Mouse (Mus musculus): ENCODE measurements around the gene Slc8a1. TPM values are rescaled to one million over a fixed set of nuclear protein-coding genes. Genes with fewer than 3 reads are reported as not detected.

The Slc8a1 gene
- polyA plus RNA-seq, 3 experiments from 2014 or later = 0.04 TPM; not detected in 2

DNA sequence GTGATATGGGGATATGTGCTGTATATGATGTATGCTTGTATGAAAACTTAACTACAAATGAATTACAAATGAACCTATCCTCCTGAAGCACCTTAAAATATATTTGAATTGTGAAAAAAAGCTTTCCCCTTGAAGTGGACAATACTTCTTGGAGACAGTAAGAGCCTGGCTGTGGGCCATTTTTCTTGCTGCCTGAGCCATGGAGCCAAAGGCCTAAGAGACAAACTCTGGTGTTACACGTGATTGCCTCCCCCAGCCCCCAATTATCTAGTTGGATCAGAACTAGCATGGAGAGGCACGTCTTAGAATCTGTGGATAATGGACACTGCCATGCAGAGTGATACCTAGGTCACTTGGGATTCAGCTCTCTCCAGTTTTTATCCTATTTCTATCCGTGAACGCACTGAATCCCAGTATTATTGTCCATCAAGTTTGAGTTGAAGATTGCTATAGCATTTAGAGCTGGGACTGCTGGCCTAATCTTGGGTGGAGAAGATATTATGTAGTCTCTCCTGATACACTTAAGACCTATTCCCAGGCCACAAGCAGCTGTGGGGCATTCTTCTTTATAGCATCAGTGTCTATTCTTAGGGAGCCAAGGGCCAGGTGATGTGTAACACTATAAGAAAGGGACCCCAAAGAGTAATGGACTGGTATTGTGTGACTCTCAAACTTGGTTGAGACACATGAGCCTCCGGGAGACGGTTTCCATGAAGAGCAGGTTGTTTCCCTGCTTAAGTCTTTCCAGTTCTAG lies 321.6 kb downstream of the Slc8a1 start:
- ATAC-seq = no peak

DNA sequence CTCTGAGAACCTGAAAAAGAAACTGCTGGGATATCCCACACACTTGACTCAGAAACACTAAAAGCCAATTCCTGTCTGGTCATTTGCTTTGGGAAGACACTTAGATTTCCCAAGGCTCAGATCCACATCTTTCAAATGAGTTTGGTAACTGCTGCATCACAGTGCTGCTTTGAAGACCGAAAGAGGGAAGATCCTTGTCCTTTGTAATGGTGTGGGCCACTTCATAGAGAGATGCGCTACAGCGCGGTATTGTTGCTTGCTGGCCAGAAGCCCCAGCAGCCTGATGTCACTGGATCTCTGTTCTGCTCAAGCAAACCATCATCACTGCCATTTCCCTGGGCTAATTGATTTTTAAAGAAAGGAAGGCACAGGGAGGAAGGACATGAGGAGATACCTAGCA lies 325.4 kb downstream of the Slc8a1 start:
- ATAC-seq = no peak

DNA sequence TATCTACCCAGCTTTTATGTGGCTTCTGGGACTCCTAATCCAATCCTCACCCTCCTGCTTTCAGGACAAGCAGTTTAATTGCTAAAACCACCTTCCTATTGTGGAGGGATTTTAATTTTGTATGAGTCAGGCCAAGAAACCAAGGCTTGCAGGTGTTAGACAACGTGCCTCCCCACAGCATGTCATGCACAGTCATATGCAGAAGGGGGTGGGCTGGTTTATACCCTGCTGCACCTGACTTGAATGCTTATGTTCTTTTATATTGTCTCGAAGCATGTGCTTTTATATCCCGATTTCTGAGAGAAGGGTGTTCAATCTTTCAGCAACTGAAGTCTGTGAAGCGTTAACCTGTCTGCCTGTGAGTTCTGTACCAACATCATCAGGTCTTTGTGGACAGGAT lies 334.0 kb downstream of the Slc8a1 start:
- no peak for ATAC-seq

DNA sequence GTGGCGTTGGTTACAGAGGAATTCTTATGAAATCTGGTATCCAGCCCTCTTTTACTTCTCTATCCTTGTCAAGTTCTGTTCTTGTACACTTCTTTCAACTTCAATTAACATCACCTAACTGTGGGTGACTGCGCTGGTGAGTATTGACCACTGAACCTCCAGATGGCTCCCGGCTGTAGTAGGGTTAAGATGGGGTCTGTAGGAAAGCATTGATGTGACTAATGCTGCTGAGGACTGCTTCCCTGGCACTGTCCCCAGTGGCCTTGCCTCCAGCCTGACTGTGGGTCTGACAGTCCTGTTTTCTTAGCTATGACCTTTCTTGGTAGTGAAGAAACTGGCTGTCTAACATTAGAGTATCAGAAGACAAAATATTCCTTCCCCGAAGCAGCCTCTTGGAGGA lies 335.1 kb downstream of the Slc8a1 start:
- no peak for ATAC-seq

DNA sequence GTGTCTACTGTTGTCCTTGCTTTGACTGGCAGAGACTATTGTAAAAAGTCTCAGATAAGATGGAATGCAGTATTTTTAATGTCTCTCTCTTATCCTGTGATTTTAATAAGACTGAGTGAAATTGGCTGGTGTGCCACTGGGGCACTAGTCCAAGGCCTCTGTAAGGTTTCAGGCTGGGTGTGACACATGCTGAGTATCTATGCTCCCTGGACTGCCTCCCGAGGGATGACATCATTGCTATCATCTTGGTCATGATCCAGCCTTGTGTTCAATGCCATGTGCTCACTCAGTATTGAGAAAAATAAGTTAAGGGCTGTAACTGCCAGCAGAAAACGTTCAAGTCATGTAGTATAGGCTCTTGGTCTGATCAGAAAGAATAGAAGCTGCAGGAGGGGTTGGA lies 335.5 kb downstream of the Slc8a1 start:
- no peak for ATAC-seq

DNA sequence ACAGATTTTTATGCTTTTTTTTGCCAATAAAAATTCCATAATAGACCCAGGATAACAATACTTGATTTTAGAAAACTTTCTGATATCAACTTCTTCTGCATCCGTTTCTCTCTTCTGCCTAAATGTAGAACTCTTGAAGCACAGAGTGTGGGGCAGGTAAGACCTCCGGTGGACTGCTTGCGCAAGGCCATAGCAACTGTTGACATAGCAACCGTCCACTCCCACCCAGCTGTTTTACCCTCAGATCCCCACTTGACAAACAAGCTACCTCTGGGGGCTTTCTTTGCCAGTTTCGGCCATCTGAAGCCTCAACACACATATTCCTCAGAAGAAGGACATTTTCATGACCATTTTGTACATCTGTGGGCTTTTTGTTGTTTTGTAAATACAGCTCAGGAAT lies 337.8 kb downstream of the Slc8a1 start:
- ATAC-seq = no peak

DNA sequence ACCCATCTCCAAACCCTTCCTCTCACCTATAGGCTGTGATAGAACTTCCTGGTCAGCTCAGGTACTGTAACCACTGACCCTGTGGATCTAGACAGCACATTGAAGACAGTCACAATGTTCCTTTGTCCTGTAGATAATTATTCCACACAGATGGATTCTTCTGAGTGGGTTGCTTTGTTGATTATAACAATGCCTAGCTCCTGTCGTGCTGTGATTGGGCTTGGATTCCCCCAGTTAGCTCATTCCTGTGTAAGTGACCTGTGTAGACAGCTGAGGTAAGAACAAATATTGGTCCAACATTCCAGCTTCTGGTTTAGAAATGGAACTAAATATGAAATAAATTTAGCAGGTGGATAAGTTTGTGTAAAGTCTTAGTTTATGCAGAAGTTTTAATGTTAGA lies 340.7 kb downstream of the Slc8a1 start:
- no peak for ATAC-seq

DNA sequence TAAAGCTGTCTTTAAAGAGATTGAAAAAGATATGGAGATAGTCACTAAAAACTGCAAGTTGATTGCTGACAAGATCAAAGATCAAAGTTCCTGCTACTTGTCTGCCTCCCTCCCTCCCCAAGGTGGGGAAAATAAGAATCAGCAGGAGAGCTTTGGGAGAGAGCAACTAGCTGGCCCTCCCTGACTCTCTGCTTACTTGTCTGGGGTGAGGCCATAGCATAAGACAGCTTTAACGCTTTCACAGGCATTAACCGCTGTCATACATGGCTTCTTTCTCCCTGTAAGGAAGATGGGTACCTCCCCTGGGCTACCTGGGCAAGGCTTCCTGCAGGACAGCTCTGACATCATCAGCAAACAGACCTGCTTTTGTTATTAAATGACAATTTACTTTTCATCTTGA lies 344.1 kb downstream of the Slc8a1 start:
- no peak for ATAC-seq

DNA sequence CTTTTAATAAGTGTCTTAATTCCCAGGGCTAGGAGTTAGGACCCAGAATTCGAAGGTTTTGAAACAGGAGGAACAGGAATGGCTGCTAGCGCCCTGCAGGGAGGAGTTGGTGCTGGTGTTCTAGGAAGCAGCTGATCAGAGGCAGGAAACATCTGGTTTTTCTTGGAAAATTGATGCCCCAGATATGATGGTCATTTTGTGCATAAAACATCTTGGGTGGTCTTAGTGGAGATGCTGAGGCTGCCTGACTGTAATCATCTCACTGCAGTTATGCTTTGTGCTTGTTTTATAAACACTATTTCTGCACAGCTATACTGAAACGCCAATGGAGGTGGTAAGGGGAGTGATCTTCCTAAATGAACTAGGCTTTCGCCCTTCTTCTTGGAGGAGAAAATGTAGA lies 345.1 kb downstream of the Slc8a1 start:
- no peak for ATAC-seq

DNA sequence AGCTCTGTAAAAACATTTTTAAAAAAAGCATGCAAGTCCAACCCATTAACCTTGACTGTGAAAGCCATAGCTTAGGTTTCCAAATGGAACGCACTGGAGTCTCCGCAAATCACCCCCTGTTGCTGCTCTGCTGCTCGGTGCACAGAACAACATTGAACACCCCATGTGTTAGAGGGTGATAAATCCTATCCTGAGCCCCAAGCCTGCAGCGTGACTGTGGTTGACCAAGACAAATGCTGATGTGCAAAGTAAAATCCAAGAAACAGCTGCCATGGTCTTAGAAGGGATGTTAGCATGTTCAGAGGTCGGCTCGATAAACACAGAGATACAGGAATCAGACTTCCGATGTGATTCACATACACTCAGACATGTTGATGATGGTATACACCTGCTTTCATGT lies 346.7 kb downstream of the Slc8a1 start:
- ATAC-seq = no peak

DNA sequence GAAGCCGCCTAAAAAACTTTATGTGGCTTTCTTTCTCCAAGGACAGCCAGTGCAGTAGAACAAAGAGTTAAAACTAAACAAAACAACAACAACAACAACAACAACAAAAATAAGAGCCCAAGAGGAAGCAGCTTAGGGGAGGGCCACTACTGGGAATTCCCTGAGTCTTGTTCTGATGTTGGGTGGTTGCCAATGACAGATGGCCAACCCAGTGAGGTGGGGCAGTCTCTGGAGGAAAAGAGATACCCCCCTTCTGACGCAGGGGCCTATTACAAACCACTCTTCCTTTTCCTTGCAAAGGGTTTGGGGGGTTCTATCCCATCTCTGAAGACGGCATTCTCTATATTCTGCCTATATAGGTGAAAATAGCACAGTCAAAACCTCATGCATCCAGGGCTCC lies 347.4 kb downstream of the Slc8a1 start:
- no peak for ATAC-seq

DNA sequence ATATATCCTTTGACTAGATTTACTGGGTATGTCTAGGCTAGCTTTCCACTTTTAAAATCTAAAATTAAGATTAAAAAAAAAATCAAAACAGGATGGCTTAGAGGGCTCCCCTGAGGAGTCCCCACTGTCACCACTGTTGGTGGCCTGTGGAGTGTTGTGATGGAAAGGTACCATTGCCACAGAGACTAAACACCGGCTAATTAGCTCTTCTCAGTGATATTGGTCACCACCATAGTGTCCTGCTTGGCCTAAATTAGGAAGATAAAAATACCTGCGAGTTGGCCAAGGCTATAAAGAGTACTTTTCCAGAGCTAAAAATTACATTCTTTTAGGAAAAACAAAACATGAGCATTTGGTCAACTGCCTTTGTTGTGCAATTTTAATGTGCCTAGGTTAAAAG lies 352.1 kb downstream of the Slc8a1 start:
- ATAC-seq = no peak

DNA sequence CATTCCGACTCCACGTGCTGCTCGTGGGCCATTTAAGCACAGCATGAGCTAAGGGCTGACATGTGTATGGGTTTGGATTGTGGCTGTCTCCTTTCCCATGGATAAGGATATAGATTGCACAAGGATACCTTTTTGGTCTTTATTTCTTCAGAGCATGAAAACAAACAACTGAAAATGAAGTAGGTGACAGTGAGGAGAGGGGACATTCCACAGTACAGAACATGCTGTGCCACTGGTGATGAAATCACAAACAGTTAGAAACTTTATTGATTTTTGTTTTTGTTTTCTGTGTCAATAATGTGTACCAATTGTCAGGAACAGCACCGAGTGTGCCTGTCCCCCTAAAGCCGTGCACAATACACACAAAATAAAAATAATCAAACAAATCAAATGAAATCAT lies 352.7 kb downstream of the Slc8a1 start:
- no peak for ATAC-seq

DNA sequence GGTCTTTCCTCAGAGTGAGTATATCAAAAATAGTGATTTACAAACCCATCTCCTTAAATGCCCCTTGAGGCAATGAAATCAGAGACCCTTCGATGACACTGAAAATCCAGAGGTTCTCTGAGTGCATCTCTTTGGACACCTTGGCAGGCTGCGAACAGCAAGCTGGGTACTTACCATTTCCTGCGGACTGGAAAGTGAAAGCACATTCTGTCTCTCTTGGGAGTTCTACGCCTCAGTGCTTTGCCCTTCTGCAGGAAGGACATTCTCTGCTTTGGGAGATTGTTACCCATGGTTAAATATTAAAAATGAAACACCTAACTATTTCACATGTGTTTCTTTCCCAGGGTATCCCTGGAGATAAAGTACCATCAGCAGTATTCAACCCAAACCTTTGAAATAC lies 354.7 kb downstream of the Slc8a1 start:
- ATAC-seq = no peak

DNA sequence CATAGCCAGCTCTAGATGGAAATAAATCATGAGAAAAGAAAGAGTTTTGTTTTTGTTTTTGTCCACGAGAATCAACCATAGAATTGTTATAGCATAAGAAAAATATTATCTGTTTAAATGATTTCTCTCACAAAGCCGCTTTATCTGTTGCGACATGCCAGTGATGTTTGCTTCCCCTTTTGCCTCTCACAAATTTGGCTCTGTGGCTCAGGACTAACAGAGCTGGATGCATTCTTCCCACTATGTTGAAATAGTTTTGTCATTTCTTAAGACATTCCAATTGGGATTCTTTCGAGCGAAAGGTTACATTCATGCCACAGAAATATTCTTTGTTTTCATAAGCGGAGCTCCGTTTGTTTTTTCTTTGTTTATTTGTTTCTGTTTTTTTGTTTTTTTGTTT lies 359.7 kb downstream of the Slc8a1 start:
- no peak for ATAC-seq

DNA sequence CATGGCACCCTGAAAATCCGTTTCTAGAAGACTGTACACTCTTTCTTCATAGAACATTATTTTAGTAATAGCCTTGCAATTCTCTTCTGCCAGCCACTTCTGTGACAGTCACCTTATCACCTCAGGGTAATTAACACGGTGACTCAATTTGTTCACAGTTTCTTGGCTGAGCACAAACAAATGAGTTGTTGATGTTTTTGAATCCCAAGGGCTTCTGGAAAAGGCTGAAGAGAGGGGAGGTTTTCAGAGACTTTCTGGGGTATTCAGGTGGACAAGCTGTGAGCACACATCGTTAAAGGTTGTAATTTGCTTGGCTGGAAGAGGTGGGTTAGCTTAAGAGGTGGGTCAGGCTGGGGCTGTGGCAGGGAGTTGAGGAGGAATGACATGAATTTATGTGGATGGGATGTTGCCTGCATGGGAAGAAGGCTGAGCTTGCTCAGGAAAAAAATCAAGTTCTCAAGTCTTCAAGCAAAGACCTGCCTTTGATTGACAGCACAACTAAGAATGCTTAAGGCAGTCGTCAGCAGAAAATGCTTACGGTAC lies 360.3 kb downstream of the Slc8a1 start:
- no peak for ATAC-seq

DNA sequence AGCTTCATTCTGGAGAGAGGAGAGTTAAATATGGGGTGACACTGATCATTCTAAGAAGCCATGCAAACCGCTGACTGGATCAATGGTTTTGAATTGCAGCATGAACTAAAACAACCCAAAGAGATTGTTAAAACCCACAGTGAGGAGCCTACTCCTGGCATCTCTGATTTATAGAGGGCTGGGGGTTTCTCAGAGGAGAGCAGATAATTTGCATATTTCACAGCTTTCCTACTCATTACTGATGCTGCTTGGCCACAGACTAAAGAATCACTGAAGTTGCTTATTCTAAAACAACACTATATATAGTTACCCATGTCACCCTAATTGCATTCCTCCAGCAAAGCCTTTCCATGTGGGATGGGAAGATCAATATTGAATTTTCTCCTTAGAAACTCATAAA lies 361.0 kb downstream of the Slc8a1 start:
- no peak for ATAC-seq

DNA sequence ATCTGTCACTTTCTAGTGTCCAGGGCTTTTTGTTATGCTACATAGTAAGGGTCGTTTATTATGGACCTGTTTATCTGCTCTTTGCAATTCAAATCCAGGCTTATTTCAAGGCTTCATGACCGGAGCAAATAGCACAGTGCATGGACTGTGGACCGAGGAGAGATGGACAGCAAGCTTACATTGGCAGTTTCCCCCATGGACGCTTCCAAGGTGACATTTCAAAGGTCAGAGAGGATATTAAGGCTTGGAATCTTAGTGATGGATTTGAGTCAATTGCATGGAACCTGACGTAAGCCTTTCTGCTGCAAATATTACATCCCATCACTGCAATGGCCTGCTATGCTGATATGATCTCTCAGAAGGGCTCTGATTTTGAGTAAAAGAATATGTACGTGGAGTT lies 362.3 kb downstream of the Slc8a1 start:
- ATAC-seq = no peak

DNA sequence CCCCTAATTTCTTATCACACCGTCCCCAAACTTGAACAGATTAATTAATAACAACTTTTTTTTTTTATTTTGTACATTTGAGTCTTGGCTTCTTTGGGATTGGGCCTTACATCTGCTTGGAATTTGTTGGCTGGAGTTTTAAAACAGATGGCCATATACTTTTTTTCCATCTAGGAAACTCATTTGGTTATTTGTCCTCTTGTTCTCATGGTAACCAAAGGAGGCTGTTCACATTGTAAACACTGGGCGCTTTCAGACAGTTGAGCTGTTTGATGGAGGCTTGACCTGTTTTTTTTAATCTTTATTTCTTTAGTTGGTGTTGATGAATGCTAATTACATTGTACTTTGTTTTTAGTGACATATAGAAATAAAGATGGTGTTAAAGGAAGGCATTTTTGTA lies 369.1 kb downstream of the Slc8a1 start:
- no peak for ATAC-seq

DNA sequence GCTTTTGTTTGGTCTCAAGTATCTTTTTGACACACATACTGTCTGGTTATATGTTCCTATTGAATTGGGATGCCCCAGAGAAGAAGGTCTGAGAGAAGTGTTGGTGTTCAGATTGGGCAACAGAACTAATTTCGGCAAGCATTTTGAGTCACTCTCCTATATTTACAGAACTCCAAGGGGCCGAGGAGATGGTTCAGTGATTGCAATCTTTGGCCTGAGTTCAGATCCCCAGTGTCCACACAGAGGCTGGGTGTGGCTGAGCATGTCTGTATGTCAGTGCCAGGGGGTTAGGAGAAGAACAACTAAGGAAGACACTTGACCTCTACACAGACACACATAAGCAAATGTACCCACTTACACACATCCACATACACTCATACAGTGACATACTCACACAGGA lies 369.7 kb downstream of the Slc8a1 start:
- ATAC-seq = no peak

DNA sequence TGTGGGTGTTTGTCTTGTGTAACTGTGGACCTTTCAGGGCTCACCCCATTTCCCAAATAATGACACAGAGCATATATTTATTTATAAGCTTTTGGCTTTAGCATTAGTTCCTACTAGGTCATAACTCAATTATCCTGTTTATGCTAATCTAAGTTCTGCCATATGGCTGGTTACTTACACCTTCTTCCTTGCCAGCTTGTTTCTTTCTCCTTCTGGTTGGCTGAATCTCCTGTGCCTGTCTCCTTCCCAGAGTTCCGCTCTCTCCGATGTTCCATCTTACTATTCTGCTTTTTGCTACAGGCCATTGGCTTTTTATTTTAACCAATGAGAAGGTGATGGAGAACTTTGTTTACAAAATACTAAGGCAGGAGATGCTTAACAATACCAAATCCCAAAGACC lies 374.8 kb downstream of the Slc8a1 start:
- ATAC-seq = no peak

DNA sequence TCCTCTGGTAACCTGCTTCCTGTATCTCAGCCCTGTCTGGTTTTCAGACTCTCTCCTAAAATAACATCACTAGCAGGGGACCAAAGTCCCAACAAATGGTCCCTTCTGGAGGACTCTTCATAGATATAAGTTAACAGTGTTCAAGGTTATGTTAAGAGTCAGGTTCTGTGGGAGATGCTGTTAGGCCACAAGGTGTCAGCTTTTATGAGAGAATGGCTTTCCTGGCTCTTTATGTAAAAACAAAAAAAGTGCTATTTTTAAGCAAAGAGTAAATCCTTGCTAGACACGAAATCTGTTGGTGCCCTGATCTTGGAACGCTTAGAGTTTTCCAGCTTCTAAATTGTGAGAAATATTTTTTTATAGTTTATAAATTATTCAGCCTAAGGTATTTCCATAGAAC lies 377.6 kb downstream of the Slc8a1 start:
- ATAC-seq = no peak

DNA sequence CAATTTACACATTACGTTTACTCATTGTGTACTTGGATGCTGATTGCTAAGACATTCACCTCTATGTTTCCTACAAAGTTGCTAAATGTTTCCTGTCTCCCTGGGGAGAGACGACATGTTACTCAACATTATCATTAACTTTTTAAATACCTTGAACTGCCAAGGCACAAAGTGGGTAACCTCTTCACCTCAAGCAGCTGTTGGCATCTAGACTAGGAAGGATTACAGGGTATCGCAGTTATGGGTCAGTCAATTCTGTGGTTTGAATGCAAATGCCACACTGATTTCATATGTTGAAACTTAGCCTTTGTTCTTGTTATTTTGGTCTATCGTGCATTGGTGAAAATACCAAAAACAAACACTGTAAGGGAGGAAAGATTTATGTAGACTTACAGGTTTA lies 378.1 kb downstream of the Slc8a1 start:
- ATAC-seq = no peak

DNA sequence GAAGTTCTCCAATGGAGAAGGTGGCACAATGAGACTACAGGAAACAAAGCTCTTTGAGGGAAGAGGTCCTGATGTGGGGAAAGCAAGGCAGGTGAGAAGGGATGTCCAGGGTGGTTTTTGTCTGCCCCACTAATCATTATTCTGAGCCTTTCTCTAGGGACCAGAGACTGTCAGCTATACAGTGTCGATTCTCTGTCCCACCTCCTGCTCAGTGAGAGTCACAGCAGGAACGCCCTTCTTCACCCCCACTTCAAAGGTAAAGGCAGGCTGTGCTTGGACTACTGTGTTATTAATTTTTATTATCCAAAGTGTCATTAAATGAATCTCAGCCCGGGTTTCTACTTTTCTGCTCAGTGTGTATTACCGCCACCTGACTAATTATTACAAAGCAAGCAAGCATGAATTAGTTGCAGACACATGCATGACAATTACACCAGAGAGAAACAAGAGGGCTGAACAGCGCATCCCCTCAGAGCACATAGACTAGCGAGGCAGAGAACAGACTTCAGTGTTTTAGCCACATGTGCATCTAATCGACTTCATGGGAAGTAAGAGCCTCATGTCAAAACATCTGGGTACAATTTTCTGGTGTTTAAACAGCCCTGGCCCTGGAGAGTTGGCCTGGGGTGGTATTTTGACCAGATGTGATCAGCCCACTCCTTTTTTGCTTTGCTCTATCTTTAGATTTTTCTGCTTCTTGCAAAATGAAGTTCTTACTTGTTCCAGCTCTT lies 402.0 kb downstream of the Slc8a1 start:
- ATAC-seq = no peak
